Mouse (Mus musculus) lung, postnatal 0 days (tissue): ENCODE measurements around the gene Pdlim4.

ENCODE experiments used
- CTCF ChIP-seq: IDR thresholded peaks from 2 replicates; pipeline ENCODE4 v1.5.1; 2016; ENCODE audit warnings: antibody characterized with exemption, mild to moderate bottlenecking
- EP300 ChIP-seq: IDR thresholded peaks from 2 replicates; pipeline ENCODE4 v1.6.1; 2016; ENCODE audit warnings: antibody characterized with exemption, mild to moderate bottlenecking, control low read depth

DNA sequence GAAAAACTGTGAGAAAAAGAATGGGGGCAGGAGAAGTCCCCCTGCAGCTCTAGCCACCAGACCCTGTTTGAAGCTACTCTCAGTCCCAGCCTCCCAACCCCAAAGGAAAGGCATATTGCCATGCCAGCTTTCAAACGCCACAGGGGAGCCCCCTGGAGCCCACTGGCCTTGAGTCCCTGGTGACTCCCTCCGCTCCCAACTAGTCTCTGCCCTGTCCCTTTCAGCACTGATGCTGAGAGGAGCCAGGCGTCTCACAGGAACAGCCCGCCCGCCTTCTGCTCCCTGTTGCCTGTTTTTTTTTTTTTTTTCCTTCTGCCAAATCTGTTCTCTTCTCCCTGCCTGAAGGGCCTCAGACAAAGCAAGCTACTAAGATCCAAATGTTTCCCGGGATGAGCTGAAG is 10.2 kb downstream of the Pdlim4 start:
- no peak for TF ChIP-seq CTCF
- TF ChIP-seq EP300, result no peak
